Mouse (Mus musculus): ENCODE results near the gene Atn1. TPM values are rescaled to one million over a fixed set of nuclear protein-coding genes. Genes with fewer than 3 reads are reported as not detected.

The Atn1 gene
- polyA plus RNA-seq, 1 experiment from 2014 or later, result 9.6 TPM

GRCm38 (mm10) chr6:124696441-124697150, 59.7 kb downstream of the Atn1 start:
- ATAC-seq, result no peak
- H3K27me3 ChIP-seq (replicated peaks; ENCODE audit: insufficient read depth, low read length), result no peaks in the 10 kb centered on the region

GRCm38 (mm10) chr6:124694166-124694955, 62.0 kb downstream of the Atn1 start:
- Histone ChIP-seq H3K27me3 (replicated peaks; ENCODE audit: insufficient read depth, low read length) (no peaks in the 10 kb centered on the region), H3K4me3 (ENCODE audit: low read depth, low read length) (no peak overlapping the region), H3K27ac (ENCODE audit: low read length) (peak overlapping the region; percentile 86), H3K4me2 (replicated peaks; ENCODE audit: low read depth, low read length) (no peak overlapping the region), H3K9me3 (ENCODE audit: low read length) (no peaks in the 10 kb centered on the region), H3K36me3 (ENCODE audit: insufficient read depth, low read length) (peaks cover 4% of the 10 kb centered on the region; the same call in 1 of the 2 replicates), H3K9ac (replicated peaks; ENCODE audit: low read depth) (no peak overlapping the region), H3K4me1 (ENCODE audit: insufficient read depth, low read depth, low read length) (peaks cover 14% of the 10 kb centered on the region; the same call in 1 of the 2 replicates)
- peak; percentile 41; the same call in 1 of the 2 replicates for TF ChIP-seq EP300 (IDR thresholded peaks at IDR 0.05)
- no peak for TF ChIP-seq CTCF (IDR thresholded peaks at IDR 0.05)
- 49% methylated on average over 15 of the region's 15 CpGs for WGBS
- DNase-seq (ENCODE audit: low spot score) (peak; percentile 88), ATAC-seq (peak; percentile 92)

More at GRCm38 (mm10) chr6:124696441-124697150, 59.7 kb downstream of the Atn1 start:
- Histone ChIP-seq H3K4me2 (replicated peaks; ENCODE audit: low read depth, low read length) (no peak overlapping the region), H3K9ac (replicated peaks; ENCODE audit: low read depth) (no peak overlapping the region; the same call in 1 of the 2 replicates), H3K27ac (ENCODE audit: low read length) (no peak overlapping the region), H3K4me3 (ENCODE audit: low read depth, low read length) (no peak overlapping the region), H3K4me1 (ENCODE audit: insufficient read depth, low read depth, low read length) (peaks cover 14% of the 10 kb centered on the region; the same call in 1 of the 2 replicates), H3K36me3 (ENCODE audit: insufficient read depth, low read length) (peaks cover 6% of the 10 kb centered on the region; the same call in 1 of the 2 replicates), H3K9me3 (ENCODE audit: low read length) (no peaks in the 10 kb centered on the region)
- no peak for DNase-seq (ENCODE audit: low spot score)
- TF ChIP-seq CTCF (IDR thresholded peaks at IDR 0.05) (no peak), EP300 (IDR thresholded peaks at IDR 0.05) (no peak)
- WGBS, result 86% methylated on average over 7 of the region's 7 CpGs

- Histone ChIP-seq H3K9ac (replicated peaks; ENCODE audit: low read depth) (no peak overlapping the region), H3K4me3 (ENCODE audit: low read depth, low read length) (no peak overlapping the region), H3K4me1 (ENCODE audit: insufficient read depth, low read depth, low read length) (peaks cover 14% of the 10 kb centered on the region; the same call in 1 of the 2 replicates), H3K4me2 (replicated peaks; ENCODE audit: low read depth, low read length) (no peak overlapping the region), H3K9me3 (ENCODE audit: low read length) (no peaks in the 10 kb centered on the region), H3K27ac (ENCODE audit: low read length) (peak overlapping the region; percentile 86), H3K36me3 (ENCODE audit: insufficient read depth, low read length) (no peaks in the 10 kb centered on the region), H3K27me3 (replicated peaks; ENCODE audit: insufficient read depth, low read length) (no peaks in the 10 kb centered on the region)
- TF ChIP-seq EP300 (IDR thresholded peaks at IDR 0.05), result no peak
- no peak for TF ChIP-seq CTCF (IDR thresholded peaks at IDR 0.05)
- ATAC-seq (peak; percentile 56), DNase-seq (ENCODE audit: low spot score) (peak; percentile 47)
- WGBS, result 36% methylated on average over 15 of the region's 15 CpGs
These were observed 62.9 kb downstream of the Atn1 start for GRCm38 (mm10) chr6:124693243-124693981.

MicroRNA genes within 50 kb of the gene (microRNA counts, 519-probe panel; counts per million panel counts)
- microRNA mmu-miR-141 (6,059 counts per million, percentile 79 among the panel's probes with 10 or more counts), microRNA mmu-miR-200c (6,320 counts per million, percentile 83 among the panel's probes with 10 or more counts)

Small RNAs within 50 kb of the gene (microRNA-seq; reads per million reads assigned to microRNA genes)
- 2,103 reads per million, percentile 83 among the genes with 10 or more reads in this experiment for gene Mir141
- 13,072 reads per million, percentile 95 among the genes with 10 or more reads in this experiment for gene Mir200c

Other genes starting within 250 kb of the Atn1 start
- gene C1ra, start 244.1 kb downstream of the Atn1 start, polyA plus RNA-seq (2015; fragmentation: Nextera tagmentation; extraction: Ambion mirVana), result 23.2 and 24.7 TPM in 2 replicates
- 18.7 and 18.8 TPM in 2 replicates for gene C1s1, start 214.2 kb downstream of the Atn1 start, polyA plus RNA-seq (2015; fragmentation: Nextera tagmentation; extraction: Ambion mirVana)
- 0.06 TPM in 1 of 2 replicates, not detected in the other for gene C1rb, start 186.2 kb downstream of the Atn1 start, polyA plus RNA-seq (2015; fragmentation: Nextera tagmentation; extraction: Ambion mirVana)
- 0.12 TPM in 1 of 2 replicates, not detected in the other for gene C1s2, start 120.4 kb downstream of the Atn1 start, polyA plus RNA-seq (2015; fragmentation: Nextera tagmentation; extraction: Ambion mirVana)
- gene Lpcat3, start 93.5 kb downstream of the Atn1 start, polyA plus RNA-seq (2015; fragmentation: Nextera tagmentation; extraction: Ambion mirVana), result 67.3 and 74.2 TPM in 2 replicates
- gene Emg1, start 44.3 kb downstream of the Atn1 start, polyA plus RNA-seq (2015; fragmentation: Nextera tagmentation; extraction: Ambion mirVana), result 83.1 and 86.7 TPM in 2 replicates
- 162 and 169 TPM in 2 replicates for gene Phb2, start 44.2 kb downstream of the Atn1 start, polyA plus RNA-seq (2015; fragmentation: Nextera tagmentation; extraction: Ambion mirVana)
- gene Ptpn6, start 17.8 kb downstream of the Atn1 start, polyA plus RNA-seq (2015; fragmentation: Nextera tagmentation; extraction: Ambion mirVana), result 24.0 and 27.8 TPM in 2 replicates
- 332 and 367 TPM in 2 replicates for gene Grcc10, start 15.2 kb downstream of the Atn1 start, polyA plus RNA-seq (2015; fragmentation: Nextera tagmentation; extraction: Ambion mirVana)
- not detected in 2 replicates for gene Gm45234, start 503 bp downstream of the Atn1 start, polyA plus RNA-seq (2015; fragmentation: Nextera tagmentation; extraction: Ambion mirVana)
- gene Eno2, start 13.1 kb upstream of the Atn1 start, polyA plus RNA-seq (2015; fragmentation: Nextera tagmentation; extraction: Ambion mirVana), result 1.2 and 1.5 TPM in 2 replicates
- 26.7 and 34.0 TPM in 2 replicates for gene Lrrc23, start 23.2 kb upstream of the Atn1 start, polyA plus RNA-seq (2015; fragmentation: Nextera tagmentation; extraction: Ambion mirVana)
- 27.6 and 33.7 TPM in 2 replicates for gene Spsb2, start 52.1 kb upstream of the Atn1 start, polyA plus RNA-seq (2015; fragmentation: Nextera tagmentation; extraction: Ambion mirVana)
- 186 and 187 TPM in 2 replicates for gene Tpi1, start 57.8 kb upstream of the Atn1 start, polyA plus RNA-seq (2015; fragmentation: Nextera tagmentation; extraction: Ambion mirVana)
- gene Usp5, start 73.0 kb upstream of the Atn1 start, polyA plus RNA-seq (2015; fragmentation: Nextera tagmentation; extraction: Ambion mirVana), result 53.6 and 54.3 TPM in 2 replicates
- gene Cdca3, start 73.0 kb upstream of the Atn1 start, polyA plus RNA-seq (2015; fragmentation: Nextera tagmentation; extraction: Ambion mirVana), result 8.2 and 11.8 TPM in 2 replicates
- 0.24 and 0.26 TPM in 2 replicates for gene Gnb3, start 83.8 kb upstream of the Atn1 start, polyA plus RNA-seq (2015; fragmentation: Nextera tagmentation; extraction: Ambion mirVana)
- 8.4 and 9.3 TPM in 2 replicates for gene P3h3, start 101.2 kb upstream of the Atn1 start, polyA plus RNA-seq (2015; fragmentation: Nextera tagmentation; extraction: Ambion mirVana)
- gene Gpr162, start 107.5 kb upstream of the Atn1 start, polyA plus RNA-seq (2015; fragmentation: Nextera tagmentation; extraction: Ambion mirVana), result 0.20 and 0.26 TPM in 2 replicates
- gene Cd4, start 131.7 kb upstream of the Atn1 start, polyA plus RNA-seq (2015; fragmentation: Nextera tagmentation; extraction: Ambion mirVana), result 0.07 and 0.10 TPM in 2 replicates
- 2.3 TPM in 2 replicates for gene Lag3, start 155.2 kb upstream of the Atn1 start, polyA plus RNA-seq (2015; fragmentation: Nextera tagmentation; extraction: Ambion mirVana)
- gene Ptms, start 163.6 kb upstream of the Atn1 start, polyA plus RNA-seq (2015; fragmentation: Nextera tagmentation; extraction: Ambion mirVana), result 533 and 563 TPM in 2 replicates
- 289 and 300 TPM in 2 replicates for gene Mlf2, start 174.9 kb upstream of the Atn1 start, polyA plus RNA-seq (2015; fragmentation: Nextera tagmentation; extraction: Ambion mirVana)
- gene Cops7a, start 209.0 kb upstream of the Atn1 start, polyA plus RNA-seq (2015; fragmentation: Nextera tagmentation; extraction: Ambion mirVana), result 112 and 118 TPM in 2 replicates
- gene Pianp, start 240.2 kb upstream of the Atn1 start, polyA plus RNA-seq (2015; fragmentation: Nextera tagmentation; extraction: Ambion mirVana), result 0.29 and 0.35 TPM in 2 replicates